Mouse (Mus musculus) kidney, embryonic 14.5 days (tissue): ENCODE measurements around the gene Tcfl5. TPM values are rescaled to one million over a fixed set of nuclear protein-coding genes. Genes with fewer than 3 reads are reported as not detected.

Source experiments
- ATAC-seq: fragments of 200-750 bp; cut with Nextera tagmentation; 2 replicates; pipeline ENCODE4 v1.8.0; 2017; ENCODE audit warnings: moderate number of reproducible peaks, mild to moderate bottlenecking, moderate TSS enrichment, moderate library complexity; ENCODE audit not compliant: low FRiP score, low TSS enrichment
- H3K27ac ChIP-seq: fragments of 300-500 bp; sonication (generic); 2 replicates; pipeline ENCODE4 v1.5.1; 2014; ENCODE audit warnings: low read depth, mild to moderate bottlenecking, low read length, moderate library complexity, mixed read lengths
- H3K27me3 ChIP-seq: fragments of 300-500 bp; sonication (generic); 2 replicates; pipeline ENCODE4 v1.6.1; 2014; ENCODE audit warnings: mild to moderate bottlenecking, low read length; ENCODE audit not compliant: control insufficient read depth, insufficient read depth
- H3K36me3 ChIP-seq: fragments of 300-500 bp; sonication (generic); 2 replicates; pipeline ENCODE4 v1.6.1; 2014; ENCODE audit warnings: low read length, mixed read lengths; ENCODE audit not compliant: control insufficient read depth, insufficient read depth
- H3K4me1 ChIP-seq: fragments of 300-500 bp; sonication (generic); 2 replicates; pipeline ENCODE4 v1.6.1; 2014; ENCODE audit warnings: low read length, mixed read lengths; ENCODE audit not compliant: control insufficient read depth, insufficient read depth
- H3K4me2 ChIP-seq: fragments of 300-500 bp; sonication (generic); replicated peaks from 2 replicates; pipeline ENCODE4 v1.6.1; 2014; ENCODE audit warnings: low read depth, mild to moderate bottlenecking, low read length
- H3K4me3 ChIP-seq: fragments of 300-500 bp; sonication (generic); 2 replicates; pipeline ENCODE4 v1.5.1; 2014; ENCODE audit warnings: mild to moderate bottlenecking, low read length
- H3K9ac ChIP-seq: fragments of 300-500 bp; sonication (generic); 2 replicates; pipeline ENCODE4 v1.6.1; 2014; ENCODE audit warnings: low read depth, mild to moderate bottlenecking, low read length, moderate library complexity
- H3K9me3 ChIP-seq: fragments of 300-500 bp; sonication (generic); 2 replicates; pipeline ENCODE4 v1.6.1; 2016; ENCODE audit warnings: low read length; ENCODE audit not compliant: control insufficient read depth
- WGBS: fragments of 180-500 bp; shearing (Covaris S2); extraction: QIAGEN DNeasy Blood & Tissue Kit; methylation state at CpG from one replicate; pipeline ENCODE4 v1.1.7; 2014; 5-methylcytosine and 5-hydroxymethylcytosine counted together
- polyA plus RNA-seq: library from polyadenylated mRNA; unstranded; fragments of >200 nt; fragmentation: Nextera tagmentation; extraction: Ambion mirVana; gene quantifications from 2 replicates; pipeline ENCODE4 v1.2.1, GENCODE M21; 2014

The Tcfl5 gene
- polyA plus RNA-seq, 1 experiment from 2014 or later, result 0.22 TPM

DNA sequence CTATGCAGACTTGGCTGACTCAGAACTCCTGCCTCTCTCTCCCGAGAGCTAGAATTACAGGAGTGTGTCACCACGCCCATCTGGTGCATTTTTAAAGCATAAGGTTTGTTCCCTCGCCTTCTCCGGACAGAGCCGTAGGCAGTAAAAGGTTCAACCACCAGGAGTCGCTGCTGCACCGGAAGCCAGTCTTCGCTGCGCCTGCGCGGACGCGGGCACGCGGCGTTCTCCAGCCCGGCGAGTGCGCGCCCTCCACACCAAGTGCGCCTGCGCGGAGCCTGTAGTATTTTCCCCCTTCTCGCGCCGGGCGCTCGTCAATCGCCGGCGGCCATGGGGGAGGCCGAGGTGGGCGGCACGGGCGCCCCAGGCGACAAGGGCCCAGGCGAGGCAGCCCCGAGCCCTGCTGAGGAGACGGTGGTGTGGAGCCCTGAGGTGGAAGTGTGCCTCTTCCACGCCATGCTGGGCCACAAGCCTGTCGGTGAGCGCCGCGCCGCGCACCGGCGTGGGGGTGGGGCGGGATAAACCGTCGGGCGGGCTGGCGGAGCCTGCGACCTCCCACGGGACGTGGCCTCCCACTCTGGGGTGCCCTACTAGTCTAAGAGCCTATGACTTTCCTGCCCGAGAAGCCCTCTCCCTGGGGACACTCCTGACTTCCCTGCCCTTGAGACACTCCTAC is 59.9 kb downstream of the Tcfl5 start:
- Histone ChIP-seq H3K4me3 (peak overlapping the region; percentile 91), H3K9me3 (no peaks in the 10 kb centered on the region), H3K4me1 (peaks cover 12% of the 10 kb centered on the region), H3K27ac (peak overlapping the region; percentile 51), H3K4me2 (peak overlapping the region; percentile 95), H3K27me3 (no peaks in the 10 kb centered on the region), H3K9ac (peak overlapping the region; percentile 96), H3K36me3 (peaks cover 26% of the 10 kb centered on the region)
- WGBS, result under 1% methylated on average over 51 of the region's 57 CpGs
- ATAC-seq, result peak; percentile 85

DNA sequence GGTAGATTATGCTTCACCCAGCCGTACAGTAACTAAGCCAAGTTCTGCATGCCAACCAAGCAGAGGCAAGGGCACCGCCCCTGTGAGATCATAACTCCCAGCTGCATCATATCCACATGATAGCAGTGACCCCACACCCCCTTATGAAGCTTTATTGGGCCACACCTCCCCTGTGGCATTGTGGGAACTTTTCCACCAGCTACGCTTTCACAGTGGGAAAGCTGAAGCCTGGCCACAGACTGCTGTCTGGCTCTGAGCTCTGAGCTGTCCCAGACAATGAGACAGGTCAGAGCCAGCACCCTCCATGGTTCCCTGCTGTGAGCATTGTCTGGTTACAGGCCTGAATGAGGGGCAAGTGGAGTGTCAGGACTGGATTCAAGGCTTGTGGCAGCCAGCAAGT is 61.5 kb downstream of the Tcfl5 start, which contains the start of gene Mrgbp:
Mrgbp (plus strand) TSS at position 303 of the 400 bp plus-strand sequence.
- Histone ChIP-seq H3K27ac (peak within 1 kb of the TSS; percentile 24; the same call in 1 of the 2 replicates), H3K4me2 (no peak within 1 kb of the TSS; the same call in 1 of the 2 replicates), H3K9me3 (no peaks in the 10 kb centered on the region), H3K4me1 (peaks cover 12% of the 10 kb centered on the region), H3K9ac (no peak within 1 kb of the TSS), H3K36me3 (peaks cover 16% of the 10 kb centered on the region), H3K4me3 (no peak within 1 kb of the TSS), H3K27me3 (no peaks in the 10 kb centered on the region)
- 77% methylated on average over 3 of the region's 3 CpGs for WGBS
- ATAC-seq, result no peak

GRCm38 (mm10) chr2:180578686-180579085 is 63.8 kb downstream of the Tcfl5 start:
- Histone ChIP-seq H3K9ac (no peak overlapping the region), H3K27ac (no peak overlapping the region), H3K36me3 (no peaks in the 10 kb centered on the region), H3K27me3 (no peaks in the 10 kb centered on the region), H3K4me3 (no peak overlapping the region), H3K9me3 (no peaks in the 10 kb centered on the region), H3K4me1 (peaks cover 7% of the 10 kb centered on the region), H3K4me2 (no peak overlapping the region)
- ATAC-seq, result no peak
- WGBS, result 5% methylated on average over 3 of the region's 3 CpGs

- no peaks in the 10 kb centered on the region for H3K4me1 ChIP-seq
- no peak overlapping the region; the same call in 1 of the 2 replicates for H3K9ac ChIP-seq
- ATAC-seq, result no peak
- peak overlapping the region; percentile 56; the same call in 1 of the 2 replicates for H3K27ac ChIP-seq
- H3K27me3 ChIP-seq, result no peaks in the 10 kb centered on the region
- H3K4me3 ChIP-seq, result no peak overlapping the region
- 47% methylated on average over 4 of the region's 4 CpGs for WGBS
- H3K4me2 ChIP-seq, result no peak overlapping the region
- H3K36me3 ChIP-seq, result no peaks in the 10 kb centered on the region
- H3K9me3 ChIP-seq, result no peaks in the 10 kb centered on the region
Measured at GRCm38 (mm10) chr2:180576482-180576881, 66.0 kb downstream of the Tcfl5 start.

Other genes starting within 250 kb of the Tcfl5 start
- 1.1 and 1.9 TPM in 2 replicates for gene Slco4a1, start 186.5 kb downstream of the Tcfl5 start, polyA plus RNA-seq
- 6.3 and 12.4 TPM in 2 replicates for gene Ntsr1, start 142.7 kb downstream of the Tcfl5 start, polyA plus RNA-seq
- 52.4 and 53.9 TPM in 2 replicates for gene Mrgbp, start 61.4 kb downstream of the Tcfl5 start, polyA plus RNA-seq
- 82.4 and 83.1 TPM in 2 replicates for gene Ogfr, start 53.5 kb downstream of the Tcfl5 start, polyA plus RNA-seq
- 4.4 and 6.4 TPM in 2 replicates for gene Col9a3, start 44.9 kb downstream of the Tcfl5 start, polyA plus RNA-seq
- 25.6 and 39.5 TPM in 2 replicates for gene Dido1, start 67.3 kb upstream of the Tcfl5 start, polyA plus RNA-seq
- 54.3 and 62.9 TPM in 2 replicates for gene Gid8, start 67.4 kb upstream of the Tcfl5 start, polyA plus RNA-seq
- 0.20 and 0.47 TPM in 2 replicates for gene Slc17a9, start 82.6 kb upstream of the Tcfl5 start, polyA plus RNA-seq
- gene Bhlhe23, start 134.2 kb upstream of the Tcfl5 start, polyA plus RNA-seq, result 0.10 TPM in 1 of 2 replicates, not detected in the other